Mouse (Mus musculus) ovary, adult 18-20 months (tissue): ENCODE results near the gene Kcnq1.

ENCODE experiments used
- DNase-seq: peaks from one replicate; pipeline ENCODE4 v3.0.0; 2022; ENCODE audit warnings: low spot score, mixed read lengths

The Kcnq1 gene

GRCm38 (mm10) chr7:143136561-143136960 is 30.4 kb downstream of the Kcnq1 start:
- DNase-seq = no peak

- DNase-seq = no peak
Observed at GRCm38 (mm10) chr7:143138789-143139188, 32.6 kb downstream of the Kcnq1 start.

DNA sequence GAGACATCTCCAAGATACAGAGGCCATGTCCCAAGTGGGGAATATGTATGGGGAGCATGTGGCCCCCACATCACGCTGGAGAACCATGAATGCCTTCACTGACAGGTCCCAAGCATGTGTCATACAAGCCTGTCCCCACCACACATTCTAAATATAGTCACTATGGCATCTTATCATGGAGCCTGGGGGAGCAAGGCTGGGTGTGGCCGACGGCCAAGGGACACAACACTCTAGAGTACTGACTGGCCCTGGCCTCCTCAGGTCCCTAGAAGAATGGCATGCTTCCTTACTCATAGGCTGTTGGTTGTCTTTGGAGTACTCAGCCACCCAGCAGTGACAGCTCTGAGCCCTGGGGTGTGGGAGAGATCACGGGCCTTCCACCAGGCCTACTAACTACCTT is 33.8 kb downstream of the Kcnq1 start:
- no peak for DNase-seq

- no peak for DNase-seq
Observed at GRCm38 (mm10) chr7:143142680-143143079, 36.5 kb downstream of the Kcnq1 start.

DNA sequence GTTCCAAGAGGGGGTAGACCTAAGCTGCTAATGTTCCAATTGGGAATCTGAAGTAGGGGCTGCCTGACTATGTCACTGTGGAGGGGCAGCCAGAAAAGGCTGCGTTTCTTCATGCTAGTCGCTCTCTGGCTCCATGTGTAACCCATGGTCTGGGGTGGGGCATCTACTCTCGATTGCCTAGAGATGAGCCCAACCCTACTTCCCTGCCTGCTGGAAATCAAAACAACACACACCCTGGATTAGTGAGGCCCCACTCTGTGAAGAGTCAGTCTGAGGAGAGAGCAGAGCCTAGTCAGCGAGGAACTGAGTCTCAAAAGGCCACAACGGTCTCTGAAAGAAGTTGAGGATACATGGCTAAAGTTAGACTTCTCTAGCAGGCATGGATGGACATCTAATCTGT is 40.9 kb downstream of the Kcnq1 start:
- DNase-seq = no peak

DNA sequence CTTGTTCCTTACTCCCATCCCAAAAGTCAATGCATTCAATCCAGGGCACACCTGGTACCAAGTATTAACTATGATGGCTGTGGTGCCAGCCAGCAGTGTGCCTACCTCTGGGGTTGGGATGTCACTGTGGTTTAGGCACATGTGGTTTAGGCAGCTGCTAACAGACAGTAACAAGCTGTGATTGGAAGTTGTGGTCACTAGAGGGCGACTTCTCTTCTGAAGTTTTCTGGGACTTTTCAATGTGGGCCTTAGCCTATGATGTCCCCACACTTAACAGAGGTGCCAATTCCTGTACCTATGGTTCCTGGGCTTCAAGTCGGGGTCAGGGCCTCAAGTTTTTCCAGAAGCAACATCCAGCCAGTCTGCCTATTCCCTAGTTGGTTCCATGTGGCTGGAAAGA is 45.0 kb downstream of the Kcnq1 start:
- no peak for DNase-seq

DNA sequence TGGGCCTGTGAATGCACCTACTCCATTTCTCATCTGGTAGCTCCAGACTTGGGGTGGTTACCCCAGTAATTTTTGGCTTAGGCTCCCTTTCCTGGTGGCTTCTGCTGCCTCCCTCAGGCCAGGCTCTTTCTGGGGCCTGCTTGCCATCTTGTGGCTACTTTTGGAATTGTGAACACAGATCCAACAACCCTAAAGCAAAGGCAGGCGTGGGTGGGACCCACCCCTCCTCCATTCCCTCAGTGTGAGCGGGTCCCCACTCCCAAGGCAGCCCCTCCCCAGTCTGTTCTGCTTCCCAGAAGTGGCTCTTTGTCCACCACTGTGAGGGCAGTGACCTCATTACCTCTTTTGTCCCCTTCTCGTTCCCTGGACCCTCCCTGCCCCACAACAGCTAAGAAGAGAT is 46.2 kb downstream of the Kcnq1 start:
- DNase-seq = no peak

- DNase-seq = peak; percentile 48
Observed at GRCm38 (mm10) chr7:143153915-143154373, 47.8 kb downstream of the Kcnq1 start.

DNA sequence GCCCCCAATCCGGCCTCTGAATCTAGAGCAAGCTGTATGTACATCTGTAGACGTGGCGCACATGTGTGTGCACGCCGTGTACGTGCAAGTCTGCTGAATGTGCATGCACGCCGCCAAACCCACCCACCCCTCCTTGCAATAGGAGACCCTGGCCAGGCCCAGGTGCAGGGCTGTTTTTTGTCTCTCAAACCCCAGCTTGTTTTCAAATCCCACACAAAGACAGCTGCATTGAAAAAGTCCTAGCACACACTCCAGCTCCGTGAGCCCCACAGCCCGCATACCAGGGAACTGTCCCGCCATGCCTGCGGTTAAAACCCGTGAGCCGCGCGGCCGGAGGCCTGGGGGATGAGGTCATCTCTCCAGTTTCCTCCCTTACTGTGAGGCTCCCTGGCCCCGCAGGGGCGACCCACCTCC is 48.3 kb downstream of the Kcnq1 start:
- no peak for DNase-seq

GRCm38 (mm10) chr7:143155257-143155656 is 49.1 kb downstream of the Kcnq1 start:
- no peak for DNase-seq

- no peak for DNase-seq
Observed at GRCm38 (mm10) chr7:143158690-143159425, 52.7 kb downstream of the Kcnq1 start.

DNA sequence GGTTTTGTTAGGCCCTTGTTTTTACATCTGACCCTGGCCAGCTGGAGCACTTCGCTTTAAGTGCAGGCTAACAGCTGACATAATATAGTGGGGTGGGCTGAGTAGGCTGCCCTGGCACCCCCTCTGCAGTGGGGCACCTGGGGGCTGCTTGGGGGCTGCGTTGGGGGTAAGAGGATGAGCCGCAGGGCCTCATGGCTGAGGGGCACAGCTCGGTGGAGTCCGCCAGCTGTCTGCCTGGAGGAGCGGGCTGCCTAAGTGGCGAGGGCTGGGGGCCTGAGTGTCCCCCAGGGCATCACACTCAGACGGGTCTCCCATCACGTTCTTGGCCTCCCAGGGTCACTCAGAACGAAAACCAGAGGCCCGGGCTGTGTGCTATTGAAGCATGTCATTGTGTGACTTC is 53.3 kb downstream of the Kcnq1 start:
- DNase-seq = no peak

DNA sequence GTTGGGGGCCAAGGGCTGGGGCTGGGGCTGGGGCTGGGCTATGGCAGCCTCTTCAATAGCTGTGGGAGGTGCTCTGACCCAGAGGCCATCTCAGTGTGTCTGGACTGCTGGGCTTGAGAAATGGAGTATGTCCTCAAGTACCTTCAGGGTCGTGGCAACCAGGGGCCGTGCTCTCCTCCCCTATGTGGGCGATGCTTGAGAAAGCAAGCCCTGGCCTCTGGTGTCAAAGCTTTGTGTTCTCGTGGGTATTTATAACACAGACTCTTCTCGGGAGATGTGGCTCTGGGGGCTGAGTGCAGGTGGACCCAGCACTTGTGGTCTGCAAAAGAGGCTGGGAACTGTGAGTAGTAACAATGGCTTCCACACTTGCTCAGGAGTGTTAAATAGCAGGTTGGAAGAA is 53.9 kb downstream of the Kcnq1 start:
- no peak for DNase-seq

- DNase-seq = no peak
Observed at GRCm38 (mm10) chr7:143162051-143162450, 55.9 kb downstream of the Kcnq1 start.

- no peak for DNase-seq
Observed at GRCm38 (mm10) chr7:143164074-143164473, 57.9 kb downstream of the Kcnq1 start.

- no peak for DNase-seq
Observed at GRCm38 (mm10) chr7:143165687-143166265, 59.6 kb downstream of the Kcnq1 start.

- DNase-seq = no peak
Observed at GRCm38 (mm10) chr7:143167275-143167674, 61.1 kb downstream of the Kcnq1 start.

DNA sequence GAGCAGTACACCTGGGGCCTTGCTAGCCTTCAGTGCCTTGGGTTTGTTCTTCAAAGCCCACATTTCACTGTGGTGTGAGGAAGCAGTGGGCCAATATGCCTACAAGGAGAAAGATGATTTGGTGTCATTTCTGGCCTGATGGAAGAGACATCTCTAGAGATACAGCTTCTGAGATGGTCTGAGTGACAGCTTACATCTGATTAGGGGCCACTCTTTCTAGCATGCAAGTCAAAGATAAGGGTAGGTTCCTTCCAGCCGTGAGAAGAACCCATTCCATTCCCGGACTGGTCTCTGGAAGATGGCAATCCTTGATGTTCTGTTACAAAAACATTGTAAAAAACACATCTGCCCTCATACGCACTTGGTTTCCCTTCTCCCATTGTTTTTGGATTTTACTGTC is 63.2 kb downstream of the Kcnq1 start:
- no peak for DNase-seq

DNA sequence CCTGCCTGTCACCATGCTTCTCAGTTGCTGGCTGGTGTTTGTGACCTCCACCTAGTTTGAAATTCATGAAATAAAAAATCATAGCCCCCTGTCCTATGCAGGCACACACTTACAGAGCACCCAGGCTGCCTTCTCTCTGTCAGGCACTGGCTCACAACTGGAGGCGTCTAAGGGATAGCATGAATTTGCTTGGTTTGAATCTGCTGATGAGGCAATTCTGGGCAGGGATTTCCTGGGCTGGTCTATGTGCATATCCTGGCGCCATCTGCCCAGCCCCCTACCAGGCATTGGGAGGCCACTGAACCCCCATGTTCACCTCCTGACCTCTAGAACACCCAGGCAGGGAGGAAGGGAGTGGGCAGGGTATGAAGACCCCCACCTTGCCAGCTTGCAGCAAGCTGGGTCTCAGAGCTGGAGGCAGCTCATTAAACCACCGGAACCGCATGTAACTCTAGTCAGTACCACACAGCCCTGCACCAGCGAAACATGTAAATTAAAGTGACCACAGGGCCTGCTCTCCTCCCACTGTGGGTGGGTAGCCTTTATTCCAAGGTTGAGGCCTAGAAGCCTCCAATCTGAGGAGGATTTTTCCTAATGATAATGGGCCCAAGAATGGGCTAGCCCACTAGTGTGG is 66.9 kb downstream of the Kcnq1 start:
- no peak for DNase-seq

DNA sequence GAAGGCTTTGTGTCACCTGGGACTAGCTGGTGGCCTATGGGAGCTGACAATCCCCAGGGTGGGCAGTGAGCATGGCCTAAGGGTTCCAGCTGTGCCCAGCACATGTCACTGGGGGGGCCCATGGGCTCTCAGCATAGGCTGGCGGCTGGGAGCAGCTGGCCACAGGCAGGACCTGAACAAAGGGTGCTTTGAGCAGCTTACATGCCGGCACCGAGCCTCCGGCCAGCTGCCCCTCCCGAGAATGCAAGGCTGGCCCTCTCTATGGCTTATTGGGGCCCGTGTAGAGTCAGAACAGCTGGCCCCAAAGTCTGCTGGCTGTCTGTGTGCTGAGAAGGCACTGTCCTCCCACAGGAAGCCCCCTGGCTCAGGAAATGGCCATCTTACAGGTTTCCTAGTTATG is 68.5 kb downstream of the Kcnq1 start:
- DNase-seq = no peak

DNA sequence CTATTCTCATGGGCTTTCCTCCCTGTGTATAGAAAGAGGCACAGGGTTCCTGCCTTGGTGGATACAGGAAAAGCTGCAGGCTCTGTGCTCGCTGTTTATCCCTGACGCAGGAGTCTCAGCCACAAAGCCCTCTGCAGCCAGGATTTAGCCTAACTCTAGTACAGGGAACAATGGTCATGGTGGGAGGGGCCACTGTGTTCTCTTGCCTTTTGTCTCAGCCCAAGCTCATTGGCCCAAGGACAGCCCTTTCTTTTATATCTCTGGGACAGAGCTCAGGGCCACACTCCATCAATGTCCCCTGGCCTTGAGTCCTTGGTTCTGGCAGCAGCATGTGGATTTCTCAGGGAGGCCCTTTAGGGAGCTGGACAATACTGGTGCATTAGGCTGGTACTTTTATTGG is 72.7 kb downstream of the Kcnq1 start:
- peak; percentile 68 for DNase-seq

GRCm38 (mm10) chr7:143180761-143181160 is 74.6 kb downstream of the Kcnq1 start:
- DNase-seq = peak; percentile 68

DNA sequence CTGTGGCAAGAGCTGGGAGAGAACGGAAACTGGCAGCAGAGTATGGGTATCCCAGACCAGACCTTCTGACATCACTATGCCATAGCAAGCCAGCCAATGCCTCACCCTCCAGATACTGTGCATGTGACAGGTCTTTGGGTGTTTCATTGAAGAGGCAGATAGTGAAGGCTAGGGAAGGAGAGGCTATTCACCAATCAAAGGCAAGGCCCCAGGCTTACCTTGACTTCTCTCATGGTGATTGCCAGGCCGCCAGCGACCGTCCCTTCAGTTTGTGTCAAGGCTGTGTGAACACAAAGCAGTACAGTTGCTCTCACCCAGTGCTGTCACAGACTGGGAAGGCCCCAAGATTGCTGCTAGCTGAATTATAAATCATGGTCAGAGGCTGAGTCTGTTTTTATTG is 75.1 kb downstream of the Kcnq1 start:
- no peak for DNase-seq
